Mouse (Mus musculus) lung, postnatal 0 days (tissue): Measurements from ENCODE around the gene Prex1.

Source experiments
- CTCF ChIP-seq: IDR thresholded peaks from 2 replicates; pipeline ENCODE4 v1.5.1; 2016; ENCODE audit warnings: antibody characterized with exemption, mild to moderate bottlenecking
- EP300 ChIP-seq: IDR thresholded peaks from 2 replicates; pipeline ENCODE4 v1.6.1; 2016; ENCODE audit warnings: antibody characterized with exemption, mild to moderate bottlenecking, control low read depth

DNA sequence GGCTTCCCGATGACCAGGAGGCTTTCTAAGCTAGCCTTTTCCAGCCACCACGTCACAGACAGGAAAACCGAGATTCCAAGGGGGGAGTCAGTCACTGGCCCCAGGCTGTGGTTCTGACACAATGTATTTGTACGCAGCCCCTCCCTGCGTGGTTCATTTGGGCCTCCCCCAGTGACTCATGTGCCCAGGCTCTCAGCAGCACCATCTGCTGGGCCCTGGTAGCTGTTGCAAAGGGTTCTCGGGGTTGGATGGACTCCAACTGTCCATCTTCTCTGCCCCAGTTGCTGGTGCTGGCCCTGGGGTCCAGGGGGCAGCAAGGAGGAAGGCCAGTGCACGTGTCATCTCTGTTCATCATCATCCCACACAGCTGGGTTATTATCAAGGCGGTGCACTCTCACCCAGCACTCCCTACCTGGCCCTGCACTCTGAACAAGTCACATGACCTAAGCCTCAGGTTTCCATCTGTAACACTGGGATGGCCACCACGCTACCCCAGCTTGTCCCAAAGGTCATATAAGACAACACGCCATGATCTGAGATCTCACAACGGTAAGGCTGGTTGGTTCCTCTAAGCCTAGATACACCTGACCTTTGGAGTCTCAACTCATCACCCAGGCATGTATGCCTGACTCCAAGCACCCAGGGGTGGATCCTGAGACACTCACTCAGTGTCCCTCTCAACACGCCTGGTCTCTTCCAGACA is 115.0 kb downstream of the Prex1 start:
- TF ChIP-seq CTCF = peak; percentile 41
- TF ChIP-seq EP300 = no peak
